Mouse (Mus musculus) forebrain, embryonic 10.5 days (tissue): ENCODE data around the gene Prtg. TPM values are rescaled to one million over a fixed set of nuclear protein-coding genes. Genes with fewer than 3 reads are reported as not detected.

Experiments
- DNase-seq: peaks from one replicate; pipeline ENCODE4 v3.0.0-alpha.2; 2017; ENCODE audit warnings: low spot score; ENCODE audit errors: extremely low spot score
- H3K27ac ChIP-seq: fragments of 300-500 bp; sonication (generic); 2 replicates; pipeline ENCODE4 v1.5.1; 2016; ENCODE audit warnings: mild to moderate bottlenecking
- H3K27me3 ChIP-seq: fragments of 300-500 bp; sonication (generic); 2 replicates; pipeline ENCODE4 v1.6.1; 2016; ENCODE audit warnings: mild to moderate bottlenecking; ENCODE audit not compliant: poor library complexity, severe bottlenecking
- H3K36me3 ChIP-seq: fragments of 300-500 bp; sonication (generic); replicated peaks from 2 replicates; pipeline ENCODE4 v1.6.1; 2016; ENCODE audit warnings: mild to moderate bottlenecking, moderate library complexity
- H3K4me1 ChIP-seq: fragments of 300-500 bp; sonication (generic); 2 replicates; pipeline ENCODE4 v1.6.1; 2016
- H3K4me3 ChIP-seq: fragments of 300-500 bp; sonication (generic); 2 replicates; pipeline ENCODE4 v1.5.1; 2016; ENCODE audit warnings: mild to moderate bottlenecking, moderate library complexity
- H3K9me3 ChIP-seq: fragments of 300-500 bp; sonication (generic); 2 replicates; pipeline ENCODE4 v1.6.1; 2016; ENCODE audit warnings: mild to moderate bottlenecking, moderate library complexity
- WGBS: fragments of 180-500 bp; shearing (Covaris S2); methylation state at CpG from one replicate; pipeline ENCODE4 v1.1.7; 2016; 5-methylcytosine and 5-hydroxymethylcytosine counted together
- polyA plus RNA-seq: library from polyadenylated mRNA; unstranded; fragments of >200 nt; fragmentation: Nextera tagmentation; extraction: Ambion mirVana; gene quantifications from 2 replicates; pipeline ENCODE4 v1.2.1, GENCODE M21; 2016

The Prtg gene
- polyA plus RNA-seq, 1 experiment from 2014 or later, result 10.1 TPM

DNA sequence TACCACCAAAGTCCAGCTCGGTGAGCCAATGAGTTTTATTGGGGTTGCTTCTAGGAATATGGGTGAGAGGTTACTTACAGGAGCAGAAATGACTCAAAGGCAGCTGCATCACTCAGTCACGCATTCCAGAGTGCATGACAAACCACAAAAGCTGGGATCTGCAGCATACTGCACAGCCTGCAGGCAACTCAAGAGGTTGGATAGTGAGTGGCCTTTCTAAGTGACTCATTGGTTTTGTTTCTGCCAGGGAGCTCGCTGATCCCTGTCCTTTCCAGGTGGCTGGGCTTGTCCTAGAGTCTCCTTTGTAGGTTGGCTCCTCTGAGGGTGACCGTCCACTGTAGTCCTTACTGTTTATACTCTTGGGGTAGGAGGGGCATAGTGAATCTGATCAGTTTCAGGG, 39.5 kb downstream of the Prtg start:
- 87% methylated on average over 4 of the region's 4 CpGs for WGBS
- Histone ChIP-seq H3K27ac (no peak overlapping the region), H3K9me3 (peaks cover 9% of the 10 kb centered on the region; the same call in 1 of the 2 replicates), H3K36me3 (peaks cover 99% of the 10 kb centered on the region), H3K4me3 (no peak overlapping the region), H3K27me3 (no peaks in the 10 kb centered on the region), H3K4me1 (no peaks in the 10 kb centered on the region)
- DNase-seq, result no peak

DNA sequence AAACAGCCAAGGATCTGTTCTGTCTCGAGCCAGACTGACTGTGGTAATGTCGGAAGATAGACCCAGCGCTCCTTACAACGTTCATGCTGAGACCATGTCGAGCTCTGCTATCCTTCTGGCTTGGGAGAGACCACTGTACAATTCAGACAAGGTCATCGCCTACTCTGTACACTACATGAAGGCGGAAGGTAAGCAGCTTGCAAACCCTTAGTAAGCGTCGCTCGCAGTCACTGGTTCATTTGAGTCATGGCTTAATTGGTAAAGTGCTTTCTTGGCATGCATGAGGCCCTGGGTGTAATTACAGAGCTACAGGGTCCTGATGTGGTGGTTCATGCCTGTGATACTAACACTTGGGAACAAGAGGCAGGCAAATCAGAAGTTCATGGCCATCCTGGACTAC, 44.9 kb downstream of the Prtg start:
- Histone ChIP-seq H3K4me1 (peaks cover 43% of the 10 kb centered on the region), H3K27me3 (peaks cover 33% of the 10 kb centered on the region), H3K27ac (no peak overlapping the region), H3K4me3 (no peak overlapping the region), H3K36me3 (peaks cover 89% of the 10 kb centered on the region), H3K9me3 (peaks cover 9% of the 10 kb centered on the region; the same call in 1 of the 2 replicates)
- no peak for DNase-seq
- WGBS, result 95% methylated on average over 10 of the region's 10 CpGs

DNA sequence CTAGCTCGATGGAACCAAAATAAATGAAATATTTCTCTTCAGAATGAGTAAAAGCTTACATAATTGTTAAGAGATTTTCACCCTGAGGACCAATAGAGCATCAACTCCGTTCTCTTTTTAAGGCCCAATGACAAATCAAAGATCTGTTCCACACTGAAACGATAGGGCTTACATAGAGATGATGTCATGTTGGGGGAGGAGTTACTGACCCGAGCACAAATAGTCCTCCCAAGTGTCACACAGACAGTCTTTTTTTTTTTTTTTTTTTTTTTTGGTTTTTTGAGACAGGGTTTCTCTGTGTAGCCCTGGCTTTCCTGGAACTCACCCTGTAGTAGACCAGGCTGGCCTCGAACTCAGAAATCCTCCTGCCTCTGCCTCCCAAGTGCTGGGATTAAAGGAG, 45.3 kb downstream of the Prtg start:
- Histone ChIP-seq H3K9me3 (peaks cover 9% of the 10 kb centered on the region; the same call in 1 of the 2 replicates), H3K27ac (no peak overlapping the region), H3K36me3 (peaks cover 89% of the 10 kb centered on the region), H3K4me1 (peaks cover 46% of the 10 kb centered on the region), H3K27me3 (peaks cover 37% of the 10 kb centered on the region), H3K4me3 (no peak overlapping the region)
- no peak for DNase-seq
- WGBS, result 91% methylated on average over 5 of the region's 5 CpGs

DNA sequence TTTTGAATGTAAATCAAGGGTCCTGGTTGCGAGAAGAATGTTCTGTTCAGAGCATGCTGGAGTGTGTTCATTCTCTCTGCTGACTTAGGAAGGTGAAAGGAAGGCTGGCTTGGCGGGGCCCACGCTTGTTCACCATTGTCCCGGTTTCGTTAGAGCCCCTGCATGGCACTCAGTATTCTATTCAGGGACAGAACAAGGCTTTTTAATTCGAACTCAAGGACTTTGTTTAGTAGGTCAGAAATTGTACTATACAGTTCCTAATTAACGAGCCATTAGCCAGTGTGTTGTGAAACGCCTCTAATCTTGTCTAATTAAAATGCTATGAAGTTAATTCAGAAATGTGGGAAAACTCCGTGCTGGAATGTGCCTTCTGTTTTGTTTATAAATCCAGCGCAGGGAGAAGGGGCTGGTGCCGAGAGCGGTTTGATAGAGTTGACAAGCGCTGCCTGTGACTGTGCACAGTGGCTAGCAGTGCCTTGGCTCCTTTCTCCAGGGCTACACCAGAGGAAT, 47.1 kb downstream of the Prtg start:
- peak; percentile 54 for DNase-seq
- H3K4me1 ChIP-seq, result peaks cover 46% of the 10 kb centered on the region
- peak overlapping the region; percentile 26; the same call in 1 of the 2 replicates for H3K4me3 ChIP-seq
- H3K36me3 ChIP-seq, result peaks cover 90% of the 10 kb centered on the region
- peak overlapping the region; percentile 80 for H3K27ac ChIP-seq
- WGBS, result 27% methylated on average over 13 of the region's 13 CpGs
- peaks cover 7% of the 10 kb centered on the region; the same call in 1 of the 2 replicates for H3K9me3 ChIP-seq
- peaks cover 44% of the 10 kb centered on the region for H3K27me3 ChIP-seq

DNA sequence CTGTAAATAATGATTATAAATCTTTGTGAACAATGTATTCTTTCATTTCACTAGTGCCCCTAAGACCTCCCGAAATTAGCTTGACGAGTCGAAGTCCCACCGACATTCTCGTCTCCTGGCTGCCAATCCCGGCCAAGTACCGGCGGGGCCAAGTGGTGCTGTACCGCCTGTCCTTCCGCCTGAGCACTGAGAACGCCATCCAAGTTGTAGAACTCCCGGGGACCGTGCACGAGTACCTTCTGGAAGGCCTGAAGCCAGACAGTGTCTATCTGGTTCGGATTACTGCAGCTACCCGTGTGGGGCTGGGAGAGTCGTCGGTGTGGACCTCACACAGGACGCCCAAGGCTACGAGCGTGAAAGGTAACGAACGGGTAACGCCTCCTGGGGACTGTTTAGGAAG, 50.0 kb downstream of the Prtg start:
- Histone ChIP-seq H3K9me3 (no peaks in the 10 kb centered on the region), H3K4me1 (peaks cover 46% of the 10 kb centered on the region), H3K36me3 (peaks cover 80% of the 10 kb centered on the region), H3K27me3 (peaks cover 39% of the 10 kb centered on the region), H3K4me3 (no peak overlapping the region), H3K27ac (no peak overlapping the region)
- 93% methylated on average over 24 of the region's 24 CpGs for WGBS
- no peak for DNase-seq

DNA sequence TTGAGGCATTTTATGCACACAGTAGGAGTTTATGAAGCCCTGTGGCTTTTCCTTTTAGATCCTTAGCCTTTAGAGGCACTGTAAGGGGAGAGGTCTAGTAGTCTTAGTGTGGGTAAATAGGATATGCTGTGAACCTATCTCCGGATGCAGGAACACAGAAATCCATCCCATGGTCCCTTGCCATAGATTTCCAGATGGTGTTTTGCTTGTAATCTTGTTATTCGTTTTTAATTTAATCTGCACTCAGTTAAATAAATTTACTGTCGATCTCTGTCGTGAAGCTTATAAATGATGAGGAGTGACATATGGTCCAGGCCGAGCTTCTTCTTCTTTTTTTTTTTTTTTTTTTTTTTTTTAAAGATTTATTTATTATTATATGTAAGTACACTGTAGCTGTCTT, 54.1 kb downstream of the Prtg start:
- Histone ChIP-seq H3K4me3 (no peak overlapping the region), H3K27me3 (peaks cover 17% of the 10 kb centered on the region; the same call in 1 of the 2 replicates), H3K9me3 (no peaks in the 10 kb centered on the region), H3K27ac (no peak overlapping the region), H3K36me3 (peaks cover 78% of the 10 kb centered on the region), H3K4me1 (peaks cover 38% of the 10 kb centered on the region)
- no peak for DNase-seq
- WGBS, result 93% methylated on average over 5 of the region's 5 CpGs

- Histone ChIP-seq H3K4me1 (peaks cover 34% of the 10 kb centered on the region), H3K4me3 (no peak overlapping the region), H3K36me3 (peaks cover 76% of the 10 kb centered on the region), H3K27me3 (peaks cover 14% of the 10 kb centered on the region; the same call in 1 of the 2 replicates), H3K27ac (no peak overlapping the region), H3K9me3 (no peaks in the 10 kb centered on the region)
- DNase-seq, result no peak
- WGBS, result 93% methylated on average over 10 of the region's 10 CpGs
These were observed 54.6 kb downstream of the Prtg start for GRCm38 (mm10) chr9:72861235-72861634.

GRCm38 (mm10) chr9:72862186-72862585, 55.5 kb downstream of the Prtg start:
- WGBS, result 92% methylated on average over 11 of the region's 11 CpGs
- Histone ChIP-seq H3K4me3 (no peak overlapping the region), H3K27me3 (peaks cover 5% of the 10 kb centered on the region; the same call in 1 of the 2 replicates), H3K4me1 (peaks cover 28% of the 10 kb centered on the region), H3K36me3 (peaks cover 76% of the 10 kb centered on the region), H3K27ac (no peak overlapping the region), H3K9me3 (no peaks in the 10 kb centered on the region)
- no peak for DNase-seq

DNA sequence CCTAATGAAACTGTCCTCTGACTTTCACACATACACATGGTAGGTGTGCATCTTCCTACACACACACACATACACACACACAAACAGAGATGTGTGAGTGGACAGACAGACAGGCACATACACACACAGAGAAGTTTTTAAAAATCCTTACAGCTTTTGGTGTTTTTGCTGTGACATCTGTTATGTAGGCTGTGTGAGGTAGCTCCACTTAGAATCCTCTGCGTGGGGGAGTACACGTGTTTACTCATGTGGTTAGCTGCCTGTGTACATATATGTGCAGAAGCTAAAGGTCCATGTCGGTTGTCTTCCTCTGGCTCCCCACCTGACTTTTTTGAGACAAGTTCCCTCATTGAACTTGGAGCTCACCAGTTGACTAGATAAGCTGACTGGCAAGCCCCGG, 56.3 kb downstream of the Prtg start:
- DNase-seq, result no peak
- H3K9me3 ChIP-seq, result no peaks in the 10 kb centered on the region
- H3K27ac ChIP-seq, result peak overlapping the region; percentile 77
- peaks cover 28% of the 10 kb centered on the region for H3K4me1 ChIP-seq
- no peaks in the 10 kb centered on the region for H3K27me3 ChIP-seq
- H3K36me3 ChIP-seq, result peaks cover 73% of the 10 kb centered on the region
- no peak overlapping the region for H3K4me3 ChIP-seq
- 96% methylated on average over 4 of the region's 4 CpGs for WGBS

DNA sequence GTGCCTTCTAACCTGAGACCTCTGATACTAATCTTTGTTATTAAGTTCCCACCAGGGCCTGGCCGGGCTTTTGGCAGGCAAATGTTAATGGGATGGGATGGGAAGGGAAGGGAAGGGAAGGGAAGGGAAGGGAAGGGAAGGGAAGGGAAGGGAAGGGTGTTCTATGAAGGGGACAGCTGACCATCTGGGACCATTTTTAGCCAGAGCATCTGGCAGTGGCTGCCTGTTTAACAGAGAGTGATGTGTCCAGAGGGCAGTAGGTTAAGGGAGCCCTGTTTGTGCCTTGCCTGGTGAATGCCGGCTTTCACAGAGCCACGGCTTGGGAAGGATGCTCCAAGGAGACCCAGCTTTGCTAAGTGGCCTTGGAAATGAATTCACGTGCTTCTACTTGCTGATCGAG, 57.1 kb downstream of the Prtg start:
- Histone ChIP-seq H3K4me3 (no peak overlapping the region), H3K9me3 (no peaks in the 10 kb centered on the region), H3K36me3 (peaks cover 73% of the 10 kb centered on the region), H3K27me3 (no peaks in the 10 kb centered on the region), H3K4me1 (peaks cover 28% of the 10 kb centered on the region), H3K27ac (peak overlapping the region; percentile 77)
- WGBS, result 46% methylated on average over 5 of the region's 5 CpGs
- no peak for DNase-seq

- H3K4me1 ChIP-seq, result peaks cover 61% of the 10 kb centered on the region
- H3K9me3 ChIP-seq, result no peaks in the 10 kb centered on the region
- H3K4me3 ChIP-seq, result no peak overlapping the region
- H3K27ac ChIP-seq, result no peak overlapping the region
- H3K27me3 ChIP-seq, result no peaks in the 10 kb centered on the region
- DNase-seq, result no peak
- peaks cover 69% of the 10 kb centered on the region for H3K36me3 ChIP-seq
- whole genome bisulfite sequencing, result 90% methylated on average over 6 of the region's 6 CpGs
These were observed 60.8 kb downstream of the Prtg start for GRCm38 (mm10) chr9:72867434-72867833.

GRCm38 (mm10) chr9:72868774-72869173, 62.1 kb downstream of the Prtg start:
- Histone ChIP-seq H3K27ac (no peak overlapping the region), H3K9me3 (no peaks in the 10 kb centered on the region), H3K4me3 (no peak overlapping the region), H3K4me1 (peaks cover 59% of the 10 kb centered on the region), H3K27me3 (no peaks in the 10 kb centered on the region), H3K36me3 (peaks cover 64% of the 10 kb centered on the region)
- no peak for DNase-seq
- 91% methylated on average over 2 of the region's 2 CpGs for WGBS

- Histone ChIP-seq H3K27ac (peak overlapping the region; percentile 79), H3K4me1 (peaks cover 48% of the 10 kb centered on the region), H3K27me3 (no peaks in the 10 kb centered on the region), H3K4me3 (no peak overlapping the region), H3K9me3 (no peaks in the 10 kb centered on the region), H3K36me3 (peaks cover 75% of the 10 kb centered on the region)
- 25% methylated on average over 13 of the region's 13 CpGs for WGBS
- DNase-seq, result no peak
These were observed 65.0 kb downstream of the Prtg start for GRCm38 (mm10) chr9:72871506-72872297.
